Mouse (Mus musculus): ENCODE data around the gene Rab15. TPM values are rescaled to one million over a fixed set of nuclear protein-coding genes. Genes with fewer than 3 reads are reported as not detected.

The Rab15 gene
- 73.1 and 81.6 TPM in 2 replicates for polyA plus RNA-seq (2012; rRNA removed)

DNA sequence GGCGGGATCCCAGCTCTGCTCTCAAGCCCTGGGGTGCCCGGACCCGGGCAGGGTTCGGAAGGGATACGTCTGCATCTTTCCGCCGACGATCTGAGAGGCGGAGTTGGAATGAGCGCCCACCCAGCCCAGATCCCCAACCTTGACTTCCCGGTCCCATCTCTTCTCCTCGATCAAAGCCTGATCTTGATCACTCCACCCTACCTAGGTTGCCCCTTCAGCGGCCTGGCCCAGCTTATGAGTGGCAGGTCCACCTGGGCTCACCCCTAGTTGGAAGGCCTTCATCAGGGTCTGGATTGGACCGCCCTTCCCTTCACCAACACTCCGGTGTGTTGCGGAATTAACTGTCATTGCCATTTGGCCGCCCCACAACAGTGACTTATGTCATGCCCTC, at the start of gene Rab15:
Gene Rab15 (minus strand): TSS at position 258 of the 391 bp plus-strand sequence.

DNA sequence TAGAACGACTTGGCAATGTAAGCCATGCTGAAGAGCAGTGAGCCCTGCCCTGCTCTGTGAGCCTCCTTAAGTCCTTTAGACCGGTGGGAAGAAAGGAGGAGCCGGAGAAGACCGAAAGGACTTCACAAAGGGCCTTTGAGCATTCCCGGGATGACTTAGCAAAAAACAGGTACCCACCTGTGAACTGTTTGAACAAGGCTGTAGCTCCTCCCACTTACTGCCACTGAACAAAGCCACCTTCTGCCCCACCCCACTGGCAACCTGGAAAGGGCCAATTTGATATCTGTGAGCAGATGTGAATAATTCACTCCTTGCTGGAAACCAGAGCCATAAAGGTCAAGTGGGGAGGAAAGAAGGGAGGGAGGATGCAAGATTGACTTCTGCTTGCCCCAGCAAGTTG, 27.4 kb downstream of the Rab15 start, which contains the start of gene Gpx2:
Gene Gpx2 (minus strand): TSS at position 205 of the 400 bp plus-strand sequence.

DNA sequence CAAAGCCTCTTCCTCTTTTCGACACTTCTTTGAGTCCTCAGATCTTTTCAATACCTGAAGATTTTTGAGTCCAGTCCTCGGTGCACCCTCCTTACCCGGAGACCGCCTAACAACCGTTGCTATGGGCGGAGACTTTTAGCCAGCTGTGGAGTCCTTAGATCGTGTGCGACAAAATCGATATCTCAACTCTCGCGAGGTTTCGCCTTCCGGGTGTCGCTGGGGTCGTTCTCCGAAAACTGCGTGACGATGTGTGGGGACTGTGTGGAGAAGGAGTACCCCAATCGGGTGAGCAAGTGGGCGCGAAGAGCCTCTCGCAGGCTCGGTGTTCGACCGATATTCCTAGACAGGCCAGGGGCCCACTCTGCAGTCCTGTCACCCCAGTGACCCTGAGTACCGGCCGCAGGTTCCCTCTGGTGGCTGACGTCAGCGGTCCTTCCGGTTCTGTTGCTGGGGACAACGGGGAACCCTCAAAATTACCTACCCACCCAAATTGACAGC, 57.3 kb downstream of the Rab15 start, which contains the start of the genes Churc1 and Fntb:
Gene Churc1 (plus strand): TSS at position 185 of the 498 bp plus-strand sequence.
Gene Fntb (plus strand): TSS at position 236 of the 498 bp plus-strand sequence.

Other genes with a start within 250 kb of the Rab15 start
- 0.78 and 0.87 TPM in 2 replicates for gene Sptb, start 112.4 kb downstream of the Rab15 start, polyA plus RNA-seq (2012; rRNA removed)
- 28.9 and 35.7 TPM in 2 replicates for gene Churc1, start 57.4 kb downstream of the Rab15 start, polyA plus RNA-seq (2012; rRNA removed)
- 30.0 and 31.9 TPM in 2 replicates for gene Fntb, start 57.3 kb downstream of the Rab15 start, polyA plus RNA-seq (2012; rRNA removed)
- gene Gpx2, start 27.4 kb downstream of the Rab15 start, polyA plus RNA-seq (2012; rRNA removed): 560 and 661 TPM in 2 replicates
- gene Max, start 139.3 kb upstream of the Rab15 start, polyA plus RNA-seq (2012; rRNA removed): 58.3 and 65.2 TPM in 2 replicates

Measured in colon, adult 2 months (tissue).